Mouse (Mus musculus) cortical plate, adult 2 months (tissue): ENCODE data around the gene Rfx1.

ENCODE experiments used
- CTCF ChIP-seq: fragments of 200-500 bp; IDR thresholded peaks from 2 replicates; pipeline ENCODE4 v1.5.1; 2011; ENCODE audit warnings: mild to moderate bottlenecking, control low read depth, low read length; ENCODE audit not compliant: insufficient read depth; ENCODE audit errors: extremely low read depth
- POLR2A ChIP-seq: fragments of 200-500 bp; IDR thresholded peaks from 2 replicates; pipeline ENCODE4 v1.6.1; 2011; ENCODE audit warnings: mild to moderate bottlenecking, low read length, control low read depth; ENCODE audit not compliant: insufficient read depth; ENCODE audit errors: extremely low read depth

GRCm38 (mm10) chr8:84032777-84033176 lies 33.9 kb upstream of the Rfx1 start:
- TF ChIP-seq CTCF, result no peak
- no peak for TF ChIP-seq POLR2A
